Mouse (Mus musculus) A20 (cell line): ENCODE data around the gene Macrod2.

Experiments used
- DNase-seq: peaks from one replicate; pipeline ENCODE4 v3.0.0-alpha.2; 2011; ENCODE audit warnings: low read depth, low spot score

The Macrod2 gene

GRCm38 (mm10) chr2:142335103-142335999, 1940.2 kb downstream of the Macrod2 start:
- DNase-seq = no peak

GRCm38 (mm10) chr2:142344021-142344420, 1948.9 kb downstream of the Macrod2 start:
- no peak for DNase-seq

GRCm38 (mm10) chr2:142344758-142345157, 1949.6 kb downstream of the Macrod2 start:
- DNase-seq = no peak

- DNase-seq = no peak
These were observed 1954.7 kb downstream of the Macrod2 start for GRCm38 (mm10) chr2:142349805-142350204.

- no peak for DNase-seq
These were observed 1967.8 kb downstream of the Macrod2 start for GRCm38 (mm10) chr2:142362888-142363287.

GRCm38 (mm10) chr2:142373978-142374377, 1978.9 kb downstream of the Macrod2 start:
- no peak for DNase-seq

- no peak for DNase-seq
These were observed 1985.5 kb downstream of the Macrod2 start for GRCm38 (mm10) chr2:142380563-142380962.

GRCm38 (mm10) chr2:142381081-142381579, 1986.0 kb downstream of the Macrod2 start:
- no peak for DNase-seq

GRCm38 (mm10) chr2:142393546-142393945, 1998.4 kb downstream of the Macrod2 start:
- no peak for DNase-seq

GRCm38 (mm10) chr2:142399490-142399889, 2004.4 kb downstream of the Macrod2 start:
- no peak for DNase-seq

GRCm38 (mm10) chr2:142400781-142401180, 2005.7 kb downstream of the Macrod2 start:
- no peak for DNase-seq

- DNase-seq = no peak
These were observed 2006.2 kb downstream of the Macrod2 start for GRCm38 (mm10) chr2:142401359-142401758.

- no peak for DNase-seq
These were observed 2008.3 kb downstream of the Macrod2 start for GRCm38 (mm10) chr2:142403394-142403793.

- DNase-seq = no peak
These were observed 2009.2 kb downstream of the Macrod2 start for GRCm38 (mm10) chr2:142404321-142404720.

GRCm38 (mm10) chr2:142407341-142407740, 2012.2 kb downstream of the Macrod2 start:
- DNase-seq = no peak

- DNase-seq = no peak
These were observed 2015.0 kb downstream of the Macrod2 start for GRCm38 (mm10) chr2:142410124-142410523.

- DNase-seq = no peak
These were observed 2038.0 kb downstream of the Macrod2 start for GRCm38 (mm10) chr2:142433126-142433525.

GRCm38 (mm10) chr2:142434731-142435130, 2039.6 kb downstream of the Macrod2 start:
- no peak for DNase-seq

GRCm38 (mm10) chr2:142437606-142438461, 2042.7 kb downstream of the Macrod2 start:
- DNase-seq = no peak
